ENCODE assay signal across 28 mouse cellular contexts in the genomic region with DNA sequence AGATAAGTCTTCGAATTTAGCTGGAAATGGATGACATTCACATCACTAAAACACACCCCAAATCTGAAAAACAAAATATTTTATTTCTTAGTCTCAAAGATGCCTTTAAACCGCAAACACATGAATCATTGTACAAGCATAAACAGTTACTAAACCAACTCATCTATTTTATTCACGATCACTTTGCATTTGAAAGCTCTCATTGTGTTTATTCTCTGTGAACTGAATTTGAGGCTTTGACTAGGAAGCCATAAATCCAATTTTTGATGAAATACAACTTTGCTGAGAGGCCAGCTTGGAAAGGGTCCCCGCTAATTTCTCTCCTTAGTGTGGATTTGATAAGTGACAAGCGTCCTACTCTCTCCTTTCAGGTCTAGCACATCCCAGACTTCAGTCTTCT.
A peak's percentile ranks its signal among the peaks of the same experiment; 100 is the strongest.
DNase-seq lines count a peak whose midpoint lies in the region; ATAC-seq and TF ChIP-seq lines count a peak whose summit lies in the region.
"Had no signal": no experiment of that assay in that cellular context is flagged by ENCODE, and none has a peak within 500 bp of the region (broad histone marks: within the 10 kb centered on the region; RNA-seq: fewer than 3 reads in every experiment).

No protein-coding gene starts in this region.

- no peak for DNase-seq in hindbrain, embryonic 11.5 days (ENCODE audit: low spot score)
- no peak for DNase-seq in midbrain, embryonic 14.5 days
- no peak for DNase-seq in midbrain, embryonic 10.5 days (ENCODE audit: low spot score)
- peak; percentile 6 for DNase-seq in 3134 (ENCODE audit: extremely low read depth, insufficient read length, low spot score)
- DNase-seq in gastrocnemius, adult 18-20 months (ENCODE audit: low spot score) = no peak
- DNase-seq: adrenal gland, adult 8-10 months; adrenal gland, postnatal 25 days; cerebellum, adult 11-12 months; cerebellum, adult 8-10 months; cerebellum, postnatal 36 days; embryo, embryonic 11 days; gastrocnemius, postnatal 10 days; gastrocnemius, postnatal 36 days; heart, adult 2 months; heart, postnatal 14 days; heart, postnatal 4 days had no signal

- no peaks in the 10 kb centered on the region for H3K27me3 ChIP-seq in hindbrain, embryonic 13.5 days
- no peaks in the 10 kb centered on the region for H3K27me3 ChIP-seq in hindbrain, embryonic 11.5 days (ENCODE audit: control insufficient read depth, insufficient read depth, low read length)
- H3K27me3 ChIP-seq in midbrain, embryonic 14.5 days (ENCODE audit: control insufficient read depth, insufficient read depth, low read length) = no peaks in the 10 kb centered on the region
- no peaks in the 10 kb centered on the region for H3K27me3 ChIP-seq in midbrain, embryonic 10.5 days (ENCODE audit: low read depth, poor library complexity, severe bottlenecking)
- H3K27me3 ChIP-seq in myocyte (ENCODE audit: control insufficient read depth, insufficient read depth, insufficient read length) = no peaks in the 10 kb centered on the region
- H3K27me3 ChIP-seq: embryonic facial prominence, embryonic 13.5 days; forebrain, embryonic 12.5 days; forebrain, embryonic 15.5 days; heart, embryonic 13.5 days; hindbrain, embryonic 15.5 days had no signal

- H3K4me3 ChIP-seq in hindbrain, embryonic 13.5 days = no peak overlapping the region
- H3K4me3 ChIP-seq in hindbrain, embryonic 11.5 days (ENCODE audit: low read depth, low read length) = no peak overlapping the region
- H3K4me3 ChIP-seq in midbrain, embryonic 14.5 days (replicated peaks; ENCODE audit: low read depth, low read length) = no peak overlapping the region
- H3K4me3 ChIP-seq in midbrain, embryonic 10.5 days = no peak overlapping the region
- no peak overlapping the region for H3K4me3 ChIP-seq in myocyte
- H3K4me3 ChIP-seq: embryonic facial prominence, embryonic 10.5 days; embryonic facial prominence, embryonic 13.5 days; erythroblast, embryonic 14.5 days; forebrain, embryonic 12.5 days; forebrain, embryonic 15.5 days; heart, adult 2 months; heart, embryonic 10.5 days; heart, embryonic 13.5 days; hindbrain, embryonic 15.5 days had no signal

- 0 out of 2 replicates have a peak overlapping the region, but pooled peaks have one; percentile 41 for H3K27ac ChIP-seq in hindbrain, embryonic 13.5 days
- no peak overlapping the region for H3K27ac ChIP-seq in hindbrain, embryonic 11.5 days (ENCODE audit: low read depth, low read length)
- peak overlapping the region; percentile 70 for H3K27ac ChIP-seq in midbrain, embryonic 14.5 days (replicated peaks; ENCODE audit: low read depth, low read length)
- no peak overlapping the region for H3K27ac ChIP-seq in midbrain, embryonic 10.5 days (replicated peaks)
- H3K27ac ChIP-seq: embryonic facial prominence, embryonic 10.5 days; embryonic facial prominence, embryonic 13.5 days; forebrain, embryonic 12.5 days; forebrain, embryonic 15.5 days; heart, adult 2 months; heart, embryonic 10.5 days; heart, embryonic 13.5 days; hindbrain, embryonic 15.5 days had no signal

- no peak overlapping the region for H3ac ChIP-seq in myocyte (ENCODE audit: control insufficient read depth, insufficient read length)

- peaks cover 9% of the 10 kb centered on the region for H3K4me1 ChIP-seq in hindbrain, embryonic 13.5 days (replicated peaks)
- H3K4me1 ChIP-seq in hindbrain, embryonic 11.5 days (replicated peaks; ENCODE audit: control insufficient read depth, insufficient read depth, low read length) = no peaks in the 10 kb centered on the region
- no peaks in the 10 kb centered on the region for H3K4me1 ChIP-seq in midbrain, embryonic 14.5 days (ENCODE audit: control insufficient read depth, insufficient read depth, low read length)
- H3K4me1 ChIP-seq in midbrain, embryonic 10.5 days = no peaks in the 10 kb centered on the region
- H3K4me1 ChIP-seq: embryonic facial prominence, embryonic 10.5 days; embryonic facial prominence, embryonic 13.5 days; forebrain, embryonic 12.5 days; heart, embryonic 10.5 days; heart, embryonic 13.5 days had no signal

- no peak for ATAC-seq in hindbrain, embryonic 13.5 days (ENCODE audit: low FRiP score)
- no peak for ATAC-seq in hindbrain, embryonic 11.5 days (ENCODE audit: low FRiP score)
- no peak for ATAC-seq in midbrain, embryonic 14.5 days (ENCODE audit: low FRiP score, low TSS enrichment)
- ATAC-seq: activated CD4-positive, CD25-positive, alpha-beta regulatory T cell, adult 4 months; CD4-positive, CD25-positive, alpha-beta regulatory T cell, adult 4 months had no signal

- WGBS in hindbrain, embryonic 13.5 days = 86% methylated on average over 5 of the region's 5 CpGs
- 86% methylated on average over 5 of the region's 5 CpGs for WGBS in hindbrain, embryonic 11.5 days
- 84% methylated on average over 5 of the region's 5 CpGs for WGBS in midbrain, embryonic 14.5 days
- 93% methylated on average over 5 of the region's 5 CpGs for WGBS in midbrain, embryonic 10.5 days

- no peaks in the 10 kb centered on the region for H3K79me2 ChIP-seq in myocyte (ENCODE audit: control insufficient read depth, insufficient read depth)

- no peak overlapping the region for H3K4me2 ChIP-seq in hindbrain, embryonic 13.5 days
- no peak overlapping the region for H3K4me2 ChIP-seq in hindbrain, embryonic 11.5 days (replicated peaks; ENCODE audit: low read depth, low read length)
- H3K4me2 ChIP-seq in midbrain, embryonic 14.5 days (ENCODE audit: low read length) = no peak overlapping the region
- peak overlapping the region; percentile 43 for H3K4me2 ChIP-seq in myocyte (ENCODE audit: low read depth)
- H3K4me2 ChIP-seq: embryonic facial prominence, embryonic 13.5 days; forebrain, embryonic 12.5 days; forebrain, embryonic 15.5 days; heart, embryonic 13.5 days; hindbrain, embryonic 15.5 days had no signal

- no peak for TF ChIP-seq POLR2A in myocyte (IDR thresholded peaks at IDR 0.05; ENCODE audit: insufficient read length, low read depth)

- H3K9ac ChIP-seq in hindbrain, embryonic 13.5 days = no peak overlapping the region
- no peak overlapping the region for H3K9ac ChIP-seq in hindbrain, embryonic 11.5 days (ENCODE audit: low read depth, low read length)
- H3K9ac ChIP-seq in midbrain, embryonic 14.5 days (replicated peaks; ENCODE audit: low read length) = no peak overlapping the region
- H3K9ac ChIP-seq: embryonic facial prominence, embryonic 13.5 days; forebrain, embryonic 12.5 days; forebrain, embryonic 15.5 days; heart, embryonic 13.5 days; hindbrain, embryonic 15.5 days had no signal

- no peaks in the 10 kb centered on the region for H3K36me3 ChIP-seq in hindbrain, embryonic 13.5 days
- no peaks in the 10 kb centered on the region for H3K36me3 ChIP-seq in hindbrain, embryonic 11.5 days (ENCODE audit: control insufficient read depth, insufficient read depth, low read length)
- no peaks in the 10 kb centered on the region for H3K36me3 ChIP-seq in midbrain, embryonic 14.5 days (ENCODE audit: control insufficient read depth, insufficient read depth, low read length)
- no peaks in the 10 kb centered on the region for H3K36me3 ChIP-seq in midbrain, embryonic 10.5 days
- no peaks in the 10 kb centered on the region for H3K36me3 ChIP-seq in myocyte (ENCODE audit: control insufficient read depth, insufficient read depth)
- H3K36me3 ChIP-seq: embryonic facial prominence, embryonic 10.5 days; embryonic facial prominence, embryonic 13.5 days; forebrain, embryonic 12.5 days; forebrain, embryonic 15.5 days; heart, embryonic 10.5 days; heart, embryonic 13.5 days; hindbrain, embryonic 15.5 days had no signal

- no peaks in the 10 kb centered on the region for H3K9me3 ChIP-seq in hindbrain, embryonic 13.5 days
- H3K9me3 ChIP-seq in hindbrain, embryonic 11.5 days (ENCODE audit: control insufficient read depth, low read length) = no peaks in the 10 kb centered on the region
- no peaks in the 10 kb centered on the region for H3K9me3 ChIP-seq in midbrain, embryonic 14.5 days (ENCODE audit: control insufficient read depth, low read length)
- no peaks in the 10 kb centered on the region for H3K9me3 ChIP-seq in midbrain, embryonic 10.5 days (replicated peaks)
- H3K9me3 ChIP-seq: embryonic facial prominence, embryonic 10.5 days; embryonic facial prominence, embryonic 13.5 days; forebrain, embryonic 12.5 days; forebrain, embryonic 15.5 days; heart, embryonic 10.5 days; heart, embryonic 13.5 days; hindbrain, embryonic 15.5 days had no signal

TF ChIP-seq in myocyte, 11 proteins besides CTCF, POLR2A, EP300 and RAD21:
- TF ChIP-seq USF1 (IDR thresholded peaks at IDR 0.05; ENCODE audit: low read depth) (no peak), MAX (IDR thresholded peaks at IDR 0.05; ENCODE audit: low read depth) (no peak), POLR2AphosphoS2 (IDR thresholded peaks at IDR 0.05; ENCODE audit: insufficient read length, low read depth) (no peak), MYOG (IDR thresholded peaks at IDR 0.05; ENCODE audit: control insufficient read depth in 1 of 3, insufficient read depth in 1 of 3, insufficient read length in 2 of 3, low read depth in 2 of 3) (no peak), MYOD1 (IDR thresholded peaks at IDR 0.05; ENCODE audit: control insufficient read depth in 1 of 3, insufficient read length in 2 of 3, low read depth in 2 of 3) (no peak), REST (IDR thresholded peaks at IDR 0.05; ENCODE audit: insufficient read depth, insufficient read length) (no peak), SRF (IDR thresholded peaks at IDR 0.05; ENCODE audit: control insufficient read depth, insufficient read length, low read depth) (no peak), TCF12 (IDR thresholded peaks at IDR 0.05; ENCODE audit: insufficient read depth, poor library complexity, severe bottlenecking) (no peak), E2F4 (IDR thresholded peaks at IDR 0.05; ENCODE audit: insufficient read depth) (no peak), CEBPB (IDR thresholded peaks at IDR 0.05; ENCODE audit: insufficient read depth, poor library complexity, severe bottlenecking) (no peak), TCF3 (IDR thresholded peaks at IDR 0.05; ENCODE audit: insufficient read length, low read depth) (no peak)
TF ChIP-seq in myocyte: peak in this region for 0.

Comparison
In these comparisons a context has a peak if more than half of its experiments do, and no peak if none do; other contexts are left out.
1. H3K27ac ChIP-seq: peak in hindbrain, embryonic 13.5 days (single experiment) and midbrain, embryonic 14.5 days (single experiment); none in hindbrain, embryonic 11.5 days (single experiment) and midbrain, embryonic 10.5 days (single experiment).